Mouse (Mus musculus): ENCODE measurements around the gene Cbs.
"Not testable (repeated sequence)": the region's sequence is repeated elsewhere in the genome, so short reads cannot be mapped to it uniquely, and the experiment has no call there.

Cbs gene

GRCm38 (mm10) chr17:31642913-31643312 lies 5.9 kb upstream of the Cbs start:
- DNase-seq: no peak

- DNase-seq: no peak
Measured at GRCm38 (mm10) chr17:31642331-31642730, 5.3 kb upstream of the Cbs start.

DNA sequence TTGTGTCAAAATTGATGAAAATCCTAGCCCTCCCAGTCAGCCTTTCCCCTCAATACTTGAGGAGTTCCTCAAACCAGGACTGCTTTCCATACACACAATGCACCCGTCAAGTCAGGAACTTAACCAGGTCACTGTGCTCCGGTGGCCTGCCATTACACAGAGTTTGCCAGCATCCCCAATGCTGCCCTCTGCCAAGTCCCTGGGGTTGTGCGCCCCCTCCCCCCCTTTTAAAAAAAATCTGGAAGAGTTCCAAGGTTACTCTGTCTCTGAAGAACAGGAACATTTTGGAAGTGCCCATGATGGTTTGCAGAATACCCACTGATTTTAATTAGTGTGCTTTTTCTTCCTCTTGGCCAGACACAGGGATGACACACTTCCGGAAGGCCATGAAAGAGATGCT lies 2.6 kb upstream of the Cbs start:
- DNase-seq: no peak

GRCm38 (mm10) chr17:31637866-31638570 lies 980 bp upstream of the Cbs start:
- peak; percentile 23 to 30 for DNase-seq

- peak; percentile 10 to 21 for DNase-seq
Measured at GRCm38 (mm10) chr17:31636277-31636941, 629 bp downstream of the Cbs start.

DNA sequence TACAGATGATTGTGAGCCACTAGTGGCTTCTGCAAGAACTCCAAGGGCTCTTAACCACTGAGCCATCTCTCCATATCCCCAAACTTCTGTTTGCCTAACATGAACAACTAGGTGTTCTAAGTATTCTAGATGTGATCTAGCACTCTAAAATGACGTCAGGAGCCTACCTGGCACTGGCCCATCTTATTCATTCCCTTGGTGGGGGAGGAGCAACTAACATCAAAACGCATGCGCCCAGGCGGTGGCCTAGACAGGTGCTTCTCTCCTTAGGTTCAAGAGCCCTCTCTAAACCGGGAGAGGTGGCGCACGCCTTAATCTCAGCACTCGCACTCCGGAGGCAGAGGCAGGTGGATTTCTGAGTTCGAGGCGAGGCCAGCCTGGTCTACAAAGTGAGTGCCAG lies 1.3 kb downstream of the Cbs start:
- no peak for DNase-seq

- no peak for DNase-seq
Measured at GRCm38 (mm10) chr17:31634896-31635295, 2.1 kb downstream of the Cbs start.

- DNase-seq: no peak
Measured at GRCm38 (mm10) chr17:31633007-31633406, 4.0 kb downstream of the Cbs start.

DNA sequence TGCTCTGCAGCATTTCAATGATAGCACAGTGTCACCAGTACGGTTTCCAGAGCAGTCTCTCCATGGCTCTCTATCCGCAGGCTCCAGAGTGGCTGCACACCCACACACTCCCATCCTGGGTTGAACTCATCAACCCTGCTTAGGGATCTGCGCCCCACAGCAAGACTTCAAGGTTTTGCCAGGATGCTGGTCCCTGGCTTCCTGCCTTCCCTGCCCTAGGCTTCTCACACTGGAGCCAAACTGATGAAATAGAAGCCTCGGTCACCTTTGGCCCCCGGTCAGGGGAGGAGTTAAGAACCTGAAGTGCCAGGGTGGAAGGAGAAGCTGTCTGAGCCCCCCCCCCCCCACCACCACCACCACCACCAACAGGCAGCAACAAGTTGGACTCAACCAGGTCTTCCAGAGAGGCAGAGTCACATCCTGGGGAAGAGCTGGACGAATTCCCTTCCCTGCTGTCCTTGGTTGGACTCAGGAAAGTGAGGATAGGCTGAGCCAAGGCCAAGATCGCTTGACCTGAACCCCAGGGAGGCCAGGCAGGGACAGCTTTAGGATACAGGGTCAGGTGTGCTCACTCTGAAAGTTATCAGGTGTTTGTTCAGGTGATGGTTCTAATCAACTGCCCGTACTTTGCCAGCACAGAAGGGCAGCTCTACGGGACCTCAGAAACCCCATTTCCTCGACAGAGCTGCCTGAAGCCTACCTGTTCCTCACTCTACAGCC lies 5.8 kb downstream of the Cbs start:
- DNase-seq: no peak

DNA sequence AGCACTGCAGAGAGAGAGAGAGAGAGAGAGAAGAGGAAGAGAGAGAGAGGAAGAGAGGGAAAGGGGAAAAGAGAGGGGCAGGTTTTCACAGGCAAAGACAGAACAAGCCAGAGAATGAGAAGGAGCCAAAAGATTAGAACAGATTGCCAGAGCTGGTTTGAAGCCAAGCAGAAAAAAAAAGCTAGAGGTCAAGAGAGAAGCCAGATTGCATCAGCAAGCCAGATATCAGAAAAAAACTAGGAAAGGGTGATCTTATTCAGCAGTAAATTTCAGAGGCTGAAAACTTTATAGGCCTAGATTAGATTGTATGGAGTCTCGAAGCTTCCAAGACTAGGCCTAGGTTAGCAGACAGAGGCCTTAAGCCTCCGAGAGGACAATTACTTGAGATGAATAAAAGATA lies 9.1 kb downstream of the Cbs start:
- no peak for DNase-seq

DNA sequence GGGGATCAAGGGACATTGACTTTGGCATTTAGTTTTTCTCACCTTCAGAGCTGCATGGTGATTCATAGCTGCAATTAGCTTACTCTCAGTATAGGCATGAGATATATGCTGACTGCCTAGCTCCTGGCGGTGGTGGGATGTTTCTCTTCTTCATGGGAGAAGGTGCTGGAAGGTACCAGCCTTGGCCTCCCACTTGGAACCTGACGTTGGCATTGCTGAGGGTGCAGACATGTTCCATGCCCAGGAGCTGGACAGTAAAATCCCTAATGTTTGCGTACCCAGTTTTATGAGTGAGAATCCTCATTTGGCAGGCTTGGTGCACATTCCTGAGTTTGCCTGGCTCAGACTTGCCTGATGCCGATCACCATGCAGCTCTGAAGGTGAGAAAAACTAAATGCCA lies 13.9 kb downstream of the Cbs start:
- DNase-seq: no peak

GRCm38 (mm10) chr17:31613086-31613755 lies 23.8 kb downstream of the Cbs start:
- peak in 1 of 2 experiments; percentile 11 for DNase-seq

DNA sequence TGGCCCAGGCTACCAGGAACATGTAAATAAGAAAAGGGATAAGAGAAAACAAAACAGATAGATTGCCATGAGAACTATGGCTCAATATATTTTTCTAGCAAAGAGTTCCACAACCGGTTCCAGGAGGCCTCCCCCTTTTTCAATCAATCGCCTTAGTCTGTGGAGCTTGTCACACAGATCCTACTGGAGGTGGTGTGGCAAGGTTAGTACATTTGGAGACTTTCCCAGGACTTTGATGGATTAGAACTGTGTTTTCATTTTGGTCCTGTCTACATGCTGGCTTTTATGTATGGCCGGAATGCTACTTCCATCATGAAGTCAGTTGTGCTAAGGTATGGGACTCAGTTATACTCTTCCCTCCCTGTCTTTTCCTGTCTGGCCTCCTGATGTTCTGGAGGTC lies 27.1 kb downstream of the Cbs start:
- DNase-seq: no peak

GRCm38 (mm10) chr17:31609173-31609572 lies 27.9 kb downstream of the Cbs start:
- not testable (repeated sequence) for DNase-seq

GRCm38 (mm10) chr17:31607256-31607951 lies 29.6 kb downstream of the Cbs start:
- DNase-seq: no peak

- no peak for DNase-seq
Measured at GRCm38 (mm10) chr17:31606424-31606823, 30.6 kb downstream of the Cbs start.

DNA sequence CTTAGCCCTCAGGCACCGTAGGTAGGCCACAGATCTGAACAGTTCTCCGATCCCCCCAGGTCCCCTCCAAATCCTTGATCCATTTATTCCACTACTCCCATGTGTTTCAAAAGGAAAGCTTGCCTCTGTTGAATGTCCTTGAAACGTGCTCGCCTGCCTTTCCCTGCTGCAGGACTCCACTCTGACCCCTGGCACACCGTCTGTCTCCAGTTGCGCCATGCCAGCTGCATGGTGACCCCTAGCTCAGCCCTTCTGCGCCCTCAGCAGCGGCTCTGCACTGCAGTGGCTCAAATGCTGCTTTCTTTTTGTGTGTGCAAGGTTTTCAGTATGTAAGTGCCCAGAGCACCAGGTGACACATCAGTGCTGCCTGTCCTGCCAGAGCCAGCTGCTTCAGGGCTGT lies 38.4 kb downstream of the Cbs start:
- DNase-seq: no peak

GRCm38 (mm10) chr17:31597957-31598356 lies 39.1 kb downstream of the Cbs start:
- no peak for DNase-seq

- DNase-seq: no peak
Measured at GRCm38 (mm10) chr17:31595077-31595476, 42.0 kb downstream of the Cbs start.

DNA sequence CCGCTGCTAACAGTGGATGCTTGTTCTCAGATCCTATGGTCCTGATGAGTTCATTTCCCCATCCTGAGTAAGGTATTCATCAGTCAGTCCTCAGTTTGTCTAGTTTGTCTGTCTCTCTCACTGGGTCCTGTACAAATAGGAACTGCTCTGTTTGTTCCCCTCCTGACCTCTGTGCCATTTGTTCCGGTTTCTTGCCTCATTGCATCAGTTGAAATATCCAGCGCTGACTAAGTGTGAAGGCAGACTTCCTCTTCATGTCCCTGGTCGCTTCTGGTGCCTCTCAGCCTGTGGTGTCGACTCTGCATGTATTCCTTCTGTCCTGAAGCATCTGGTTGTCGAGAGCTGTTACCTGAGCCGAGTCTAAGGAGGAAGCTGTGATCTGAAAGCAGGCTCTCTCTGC lies 42.4 kb downstream of the Cbs start:
- no peak for DNase-seq

- DNase-seq: no peak
Measured at GRCm38 (mm10) chr17:31590846-31591245, 46.2 kb downstream of the Cbs start.

DNA sequence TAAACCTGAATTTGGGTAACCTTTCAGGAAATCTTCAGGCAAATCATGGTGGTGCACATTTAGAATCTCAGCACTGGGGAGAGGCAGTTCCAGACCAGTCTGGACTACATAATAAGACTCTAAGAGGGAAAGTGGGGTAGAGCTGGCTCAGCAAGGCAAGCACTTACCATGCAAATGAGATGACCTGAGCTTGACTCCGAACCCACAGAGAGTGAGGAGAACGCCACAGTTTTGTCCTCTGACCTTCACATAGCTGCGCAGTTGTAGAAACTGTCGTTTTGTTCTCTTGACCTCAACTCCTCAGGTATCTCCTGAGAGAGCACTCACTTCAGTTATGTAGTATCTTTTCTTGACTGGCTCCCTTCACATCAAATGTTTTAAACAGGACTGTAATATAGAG lies 48.3 kb downstream of the Cbs start:
- no peak for DNase-seq

GRCm38 (mm10) chr17:31588115-31588514 lies 48.9 kb downstream of the Cbs start:
- no peak for DNase-seq
